In the genomic region with DNA sequence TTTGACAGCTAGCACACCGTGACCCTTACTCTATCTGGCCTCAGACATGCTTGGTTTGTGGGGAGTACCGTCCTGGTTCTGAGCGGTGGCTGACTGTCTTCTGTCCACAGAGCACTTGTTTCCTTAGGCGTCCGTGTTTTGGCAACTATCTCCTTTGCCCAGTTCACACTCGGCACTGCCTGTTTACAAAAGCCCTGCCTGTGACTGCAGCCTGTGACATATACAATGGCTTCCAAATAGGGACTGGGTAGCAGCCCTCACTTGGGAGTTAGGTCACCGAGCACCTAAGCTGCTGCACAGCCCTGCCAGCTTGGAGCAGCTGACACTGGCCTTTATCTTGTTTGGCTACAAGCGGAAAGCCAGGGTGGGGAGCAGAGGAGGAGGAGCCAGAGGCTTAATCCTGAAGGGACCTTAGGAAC, we compare ENCODE assay signal across 8 mouse cellular contexts.
DNase-seq lines count a peak whose midpoint lies in the region; ATAC-seq lines count a peak whose summit lies in the region.

No protein-coding gene starts in this region.

- no peaks in the 10 kb centered on the region for H3K9me3 ChIP-seq in midbrain, embryonic 14.5 days (ENCODE audit: control insufficient read depth, low read length)
- H3K9me3 ChIP-seq in kidney, embryonic 14.5 days (ENCODE audit: control insufficient read depth, low read length): no peaks in the 10 kb centered on the region

- H3K4me2 ChIP-seq in midbrain, embryonic 14.5 days (ENCODE audit: low read length): peak overlapping the region; percentile 35
- H3K4me2 ChIP-seq in kidney, embryonic 14.5 days (replicated peaks; ENCODE audit: low read depth, low read length): no peak overlapping the region

- peak; percentile 43; the same call in 1 of the 2 replicates for ATAC-seq in midbrain, embryonic 14.5 days (ENCODE audit: low FRiP score, low TSS enrichment)
- ATAC-seq in kidney, embryonic 14.5 days (ENCODE audit: low FRiP score, low TSS enrichment): no peak
- no peak for ATAC-seq in megakaryocyte progenitor cell, adult 5-6 weeks (replicated peaks; ENCODE audit: poor library complexity)

- intact Hi-C loops in left cerebral cortex, postnatal 4 days (cut with DNase I): no loop called here
- intact Hi-C loops in heart, postnatal 25 days (cut with DNase I): loop anchor here (5.0 kb wide), 1 partner anchor 33 kb away; no protein-coding TSS in a partner anchor

- H3K9ac ChIP-seq in midbrain, embryonic 14.5 days (replicated peaks; ENCODE audit: low read length): peak overlapping the region; percentile 23; the same call in 1 of the 2 replicates
- H3K9ac ChIP-seq in kidney, embryonic 14.5 days (ENCODE audit: low read depth, low read length): no peak overlapping the region

- no peaks in the 10 kb centered on the region for H3K36me3 ChIP-seq in midbrain, embryonic 14.5 days (ENCODE audit: control insufficient read depth, insufficient read depth, low read length)
- H3K36me3 ChIP-seq in kidney, embryonic 14.5 days (ENCODE audit: control insufficient read depth, insufficient read depth, low read length): no peaks in the 10 kb centered on the region

- DNase-seq in left cerebral cortex, postnatal 4 days: peak; percentile 57
- no peak for DNase-seq in left cerebral cortex, adult 18-20 months (ENCODE audit: low spot score in 2 of 2)
- peak; percentile 45 for DNase-seq in embryo, embryonic 11 days
- DNase-seq in heart, postnatal 25 days (ENCODE audit: low spot score): peak; percentile 54
- DNase-seq in midbrain, embryonic 14.5 days: peak; percentile 66
- DNase-seq in spleen, postnatal 4 days (ENCODE audit: low spot score in 2 of 2): no peak

- H3K27ac ChIP-seq in midbrain, embryonic 14.5 days (replicated peaks; ENCODE audit: low read depth, low read length): peak overlapping the region; percentile 28
- H3K27ac ChIP-seq in kidney, embryonic 14.5 days (ENCODE audit: low read depth, low read length): no peak overlapping the region

- 4% methylated on average over 8 of the region's 8 CpGs for WGBS in midbrain, embryonic 14.5 days
- 20% methylated on average over 8 of the region's 8 CpGs for WGBS in kidney, embryonic 14.5 days

- H3K4me1 ChIP-seq in midbrain, embryonic 14.5 days (ENCODE audit: control insufficient read depth, insufficient read depth, low read length): peaks cover 40% of the 10 kb centered on the region
- H3K4me1 ChIP-seq in kidney, embryonic 14.5 days (ENCODE audit: control insufficient read depth, insufficient read depth, low read length): no peaks in the 10 kb centered on the region

- H3K4me3 ChIP-seq in midbrain, embryonic 14.5 days (replicated peaks; ENCODE audit: low read depth, low read length): no peak overlapping the region
- H3K4me3 ChIP-seq in kidney, embryonic 14.5 days (ENCODE audit: low read length): no peak overlapping the region

- no peaks in the 10 kb centered on the region for H3K27me3 ChIP-seq in midbrain, embryonic 14.5 days (ENCODE audit: control insufficient read depth, insufficient read depth, low read length)
- 0 out of 2 replicates have a peak, but pooled peaks cover 3% of the 10 kb centered on the region for H3K27me3 ChIP-seq in kidney, embryonic 14.5 days (ENCODE audit: control insufficient read depth, insufficient read depth, low read length)

Comparison
In these comparisons a context has a peak if more than half of its experiments do, and no peak if none do; other contexts are left out.
1. DNase-seq: peak in left cerebral cortex, postnatal 4 days (single experiment), embryo, embryonic 11 days (single experiment), heart, postnatal 25 days (single experiment) and midbrain, embryonic 14.5 days (single experiment); none in left cerebral cortex, adult 18-20 months (0 of 2) and spleen, postnatal 4 days (0 of 2).